Comparison of ENCODE assay signal across 14 mouse cellular contexts in genomic region chr12:105973691-105974090, GRCm38 (mm10). TPM values are rescaled to one million over a fixed set of nuclear protein-coding genes. Genes with fewer than 3 reads are reported as not detected.
DNase-seq lines count a peak whose midpoint lies in the region; ATAC-seq and TF ChIP-seq lines count a peak whose summit lies in the region.
"Had no signal": no experiment of that assay in that cellular context is flagged by ENCODE, and none has a peak within 500 bp of the region (broad histone marks: within the 10 kb centered on the region; RNA-seq: fewer than 3 reads in every experiment).

No protein-coding gene starts in this region.

- H3K4me1 ChIP-seq in embryonic facial prominence, embryonic 13.5 days: peaks cover 5% of the 10 kb centered on the region; the same call in 1 of the 2 replicates
- H3K4me1 ChIP-seq in hindbrain, embryonic 13.5 days (replicated peaks): peaks cover 7% of the 10 kb centered on the region
- no peaks in the 10 kb centered on the region for H3K4me1 ChIP-seq in midbrain, embryonic 16.5 days (ENCODE audit: control insufficient read depth, insufficient read depth, low read length)
- no peaks in the 10 kb centered on the region for H3K4me1 ChIP-seq in cerebellum, adult 2 months (ENCODE audit: control insufficient read depth, insufficient read depth, low read length)
- H3K4me1 ChIP-seq: heart, embryonic 10.5 days had no signal

- no peak for TF ChIP-seq CTCF in cerebellum, adult 2 months (IDR thresholded peaks at IDR 0.05; ENCODE audit: borderline replicate concordance, insufficient read depth, low read depth, low read length)

- no peak for ATAC-seq in embryonic facial prominence, embryonic 13.5 days (ENCODE audit: insufficient number of reproducible peaks, insufficient read depth, low FRiP score, low TSS enrichment, low read depth)
- peak; percentile 64 for ATAC-seq in hindbrain, embryonic 13.5 days (ENCODE audit: low FRiP score)
- peak; percentile 58; the same call in 1 of the 2 replicates for ATAC-seq in midbrain, embryonic 16.5 days
- ATAC-seq: CD4-positive, CD25-positive, alpha-beta regulatory T cell, adult 4 months had no signal

- H3K4me2 ChIP-seq in embryonic facial prominence, embryonic 13.5 days: no peak overlapping the region
- no peak overlapping the region for H3K4me2 ChIP-seq in hindbrain, embryonic 13.5 days
- no peak overlapping the region for H3K4me2 ChIP-seq in midbrain, embryonic 16.5 days (ENCODE audit: low read length)
- H3K4me2 ChIP-seq: limb, embryonic 12.5 days had no signal

- no peak overlapping the region for H3K4me3 ChIP-seq in embryonic facial prominence, embryonic 13.5 days
- no peak overlapping the region for H3K4me3 ChIP-seq in hindbrain, embryonic 13.5 days
- H3K4me3 ChIP-seq in midbrain, embryonic 16.5 days (ENCODE audit: low read depth, low read length): no peak overlapping the region
- H3K4me3 ChIP-seq in cerebellum, adult 2 months (replicated peaks; ENCODE audit: insufficient read depth, low read depth, low read length): no peak overlapping the region
- H3K4me3 ChIP-seq: heart, embryonic 10.5 days; limb, embryonic 12.5 days had no signal

- peak; percentile 46 for DNase-seq in brain, adult 2 months (ENCODE audit: low read depth, low spot score)
- no peak for DNase-seq in urinary bladder, adult 2 months (ENCODE audit: low spot score)
- no peak for DNase-seq in cerebellum, adult 2 months
- DNase-seq in adrenal gland, postnatal 10 days: no peak
- DNase-seq in cerebellum, postnatal 14 days: no peak
- DNase-seq: cerebellum, postnatal 36 days; lung, adult 2 months; thymus, postnatal 4 days had no signal

- H3K36me3 ChIP-seq in embryonic facial prominence, embryonic 13.5 days: no peaks in the 10 kb centered on the region
- no peaks in the 10 kb centered on the region for H3K36me3 ChIP-seq in hindbrain, embryonic 13.5 days
- H3K36me3 ChIP-seq in midbrain, embryonic 16.5 days (ENCODE audit: control insufficient read depth, insufficient read depth, low read length): no peaks in the 10 kb centered on the region
- H3K36me3 ChIP-seq: heart, embryonic 10.5 days; limb, embryonic 12.5 days had no signal

- H3K27ac ChIP-seq in embryonic facial prominence, embryonic 13.5 days: no peak overlapping the region
- H3K27ac ChIP-seq in hindbrain, embryonic 13.5 days: peak overlapping the region; percentile 69
- H3K27ac ChIP-seq in midbrain, embryonic 16.5 days (ENCODE audit: low read length): no peak overlapping the region
- H3K27ac ChIP-seq in cerebellum, adult 2 months (ENCODE audit: insufficient read depth, low read length): no peak overlapping the region
- H3K27ac ChIP-seq: heart, embryonic 10.5 days; limb, embryonic 12.5 days had no signal

- H3K9ac ChIP-seq in embryonic facial prominence, embryonic 13.5 days: 0 out of 2 replicates have a peak overlapping the region, but pooled peaks have one; percentile 36
- H3K9ac ChIP-seq in hindbrain, embryonic 13.5 days: no peak overlapping the region
- no peak overlapping the region for H3K9ac ChIP-seq in midbrain, embryonic 16.5 days (ENCODE audit: low read depth, low read length)
- H3K9ac ChIP-seq: limb, embryonic 12.5 days had no signal

- no peaks in the 10 kb centered on the region for H3K9me3 ChIP-seq in embryonic facial prominence, embryonic 13.5 days
- H3K9me3 ChIP-seq in hindbrain, embryonic 13.5 days: no peaks in the 10 kb centered on the region
- no peaks in the 10 kb centered on the region for H3K9me3 ChIP-seq in midbrain, embryonic 16.5 days (replicated peaks; ENCODE audit: control insufficient read depth, low read length, poor library complexity, severe bottlenecking)

- no peaks in the 10 kb centered on the region; the same call in none of the 2 replicates for H3K27me3 ChIP-seq in embryonic facial prominence, embryonic 13.5 days
- H3K27me3 ChIP-seq in hindbrain, embryonic 13.5 days: 0 out of 2 replicates have a peak, but pooled peaks cover 8% of the 10 kb centered on the region
- H3K27me3 ChIP-seq in midbrain, embryonic 16.5 days (ENCODE audit: control insufficient read depth, insufficient read depth, low read depth, low read length): no peaks in the 10 kb centered on the region
- peaks cover 2% of the 10 kb centered on the region; the same call in 1 of the 2 replicates for H3K27me3 ChIP-seq in cerebellum, adult 2 months (ENCODE audit: control insufficient read depth, insufficient read depth, low read length)

- WGBS in embryonic facial prominence, embryonic 13.5 days: 23% methylated on average over 7 of the region's 9 CpGs
- WGBS in hindbrain, embryonic 13.5 days: 12% methylated on average over 7 of the region's 9 CpGs
- 28% methylated on average over 9 of the region's 9 CpGs for WGBS in midbrain, embryonic 16.5 days
- WGBS in cerebellum, adult 2 months: 30% methylated on average over 7 of the region's 9 CpGs

- TF ChIP-seq POLR2A in cerebellum, adult 2 months (IDR thresholded peaks at IDR 0.05; ENCODE audit: borderline replicate concordance, insufficient read depth, low read length): no peak

RNA-seq across cellular contexts. Expression of gene Vrk1, which starts 36.3 kb away (rescaled TPM):
- polyA plus RNA-seq in embryonic facial prominence, embryonic 13.5 days (2015; fragmentation: Nextera tagmentation; extraction: Ambion mirVana): 65.7 and 73.8 TPM in 2 replicates
- 40.3 and 40.7 TPM in 2 replicates for polyA plus RNA-seq in hindbrain, embryonic 13.5 days (2015; fragmentation: Nextera tagmentation; extraction: Ambion mirVana)
- 30.1 and 34.0 TPM in 2 replicates for polyA plus RNA-seq in midbrain, embryonic 16.5 days (2015; fragmentation: Nextera tagmentation; extraction: Ambion mirVana)
- polyA plus RNA-seq in urinary bladder, adult 2 months (2012; rRNA removed): 14.1 and 14.4 TPM in 2 replicates
- 12.9 TPM in 2 replicates for polyA plus RNA-seq in cerebellum, adult 2 months (2012; rRNA removed)
- 10 to 100 TPM; 23.3 to 25.1 TPM for total RNA-seq in adrenal gland, postnatal 10 days (2021)
